Mouse (Mus musculus): ENCODE data around the gene Cdc37. TPM values are rescaled to one million over a fixed set of nuclear protein-coding genes. Genes with fewer than 3 reads are reported as not detected.

Gene Cdc37
- total RNA-seq, 2 experiments from 2014 or later, result 72.1 to 283 TPM

GRCm38 (mm10) chr9:21105760-21106564 lies 43.8 kb downstream of the Cdc37 start:
- ATAC-seq (replicated peaks; ENCODE audit: poor library complexity), result peak; percentile 63

GRCm38 (mm10) chr9:21104814-21105213 lies 45.0 kb downstream of the Cdc37 start:
- ATAC-seq (replicated peaks; ENCODE audit: poor library complexity), result no peak

DNA sequence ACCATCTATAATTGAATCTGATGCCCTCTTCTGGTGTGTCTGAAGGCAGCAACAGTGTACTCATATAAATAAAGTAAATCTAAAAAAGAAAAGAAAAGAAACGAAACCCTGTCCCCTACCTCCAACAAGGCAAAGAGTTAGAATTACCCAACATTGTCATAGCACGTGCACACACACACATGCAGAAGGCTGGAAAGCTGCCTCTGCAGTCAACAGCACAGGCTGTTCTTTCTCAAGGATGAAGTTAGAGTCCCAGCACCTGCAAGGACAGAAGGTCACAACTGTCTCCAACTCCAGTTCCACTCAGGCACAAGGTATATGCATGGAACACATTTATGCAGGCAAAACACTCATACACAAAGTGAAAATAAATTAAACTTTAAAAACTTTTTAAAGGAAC lies 47.7 kb downstream of the Cdc37 start:
- ATAC-seq (replicated peaks; ENCODE audit: poor library complexity), result no peak

DNA sequence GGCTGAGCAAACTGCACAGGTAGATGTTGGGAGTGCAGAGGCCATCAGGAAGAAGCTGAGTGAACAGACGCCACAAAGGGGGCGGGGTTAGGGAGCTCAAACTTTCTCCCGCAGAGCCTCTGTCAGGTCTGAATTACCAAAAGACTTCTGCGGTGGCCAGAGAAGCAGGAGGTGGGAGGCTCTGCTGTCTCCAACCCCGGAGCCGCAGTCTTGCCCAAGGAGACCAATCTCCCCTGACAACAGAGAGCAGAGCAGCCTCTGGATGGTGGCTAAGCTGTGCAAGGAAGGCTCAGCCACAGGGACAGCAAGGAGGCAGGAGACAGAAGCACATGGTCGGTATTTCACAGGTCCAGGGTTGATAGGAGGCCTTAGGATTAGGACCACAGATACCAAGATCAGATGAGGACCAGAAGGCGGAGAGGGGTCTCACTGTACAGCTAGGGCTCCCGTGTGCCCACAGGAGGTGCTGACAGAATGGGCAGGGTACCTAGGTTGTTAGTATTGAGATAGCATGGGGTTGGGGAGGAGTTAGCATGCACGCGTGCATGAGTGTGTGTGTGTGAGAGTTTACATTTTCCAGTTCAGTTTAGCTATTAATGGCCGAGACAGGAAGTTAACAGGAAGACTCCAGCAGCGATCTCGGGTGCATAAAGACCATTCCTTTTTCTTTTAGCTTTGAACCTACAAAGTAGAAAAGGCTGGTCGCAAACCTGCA lies 49.2 kb downstream of the Cdc37 start:
- ATAC-seq (replicated peaks; ENCODE audit: poor library complexity), result peak; percentile 62

DNA sequence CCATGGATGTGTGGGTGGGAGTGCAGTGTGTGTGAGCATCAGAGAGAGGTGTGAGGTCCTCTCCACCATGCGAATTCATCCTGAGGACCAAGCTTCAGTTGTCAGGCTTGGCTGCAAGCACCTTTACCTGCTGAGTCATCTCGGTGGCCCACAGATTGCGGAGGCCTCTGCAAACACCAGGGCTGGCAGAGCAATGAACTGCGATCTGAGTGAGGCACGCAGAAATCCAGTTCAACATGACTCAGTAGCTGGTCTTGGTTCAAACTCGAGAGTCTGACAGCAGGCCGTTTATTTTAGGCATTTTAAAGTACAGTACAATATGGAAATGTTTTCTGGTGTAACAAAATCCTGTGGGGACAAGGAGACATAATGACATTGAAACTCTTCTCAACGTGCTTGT lies 52.0 kb downstream of the Cdc37 start:
- ATAC-seq (replicated peaks; ENCODE audit: poor library complexity), result no peak

DNA sequence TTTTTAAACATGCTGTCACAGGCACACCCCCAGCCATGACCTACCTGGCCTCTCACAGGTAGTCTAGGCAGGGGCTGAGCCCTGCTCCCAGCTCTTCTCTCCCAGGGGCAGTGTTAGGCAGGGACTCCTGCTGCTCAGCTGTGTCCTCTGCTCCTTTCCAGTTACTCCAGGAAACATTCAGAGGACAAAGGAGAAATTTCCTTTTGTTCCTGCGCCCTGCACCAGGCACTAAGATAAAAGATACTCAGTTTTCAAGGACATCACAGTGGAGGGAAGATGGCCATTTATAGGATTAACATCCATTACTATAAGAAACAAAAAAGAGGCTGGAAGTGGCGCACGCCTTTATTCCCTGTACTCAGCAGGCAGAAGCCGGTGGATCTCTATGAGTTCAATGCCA lies 53.8 kb downstream of the Cdc37 start:
- no peak for ATAC-seq (replicated peaks; ENCODE audit: poor library complexity)

DNA sequence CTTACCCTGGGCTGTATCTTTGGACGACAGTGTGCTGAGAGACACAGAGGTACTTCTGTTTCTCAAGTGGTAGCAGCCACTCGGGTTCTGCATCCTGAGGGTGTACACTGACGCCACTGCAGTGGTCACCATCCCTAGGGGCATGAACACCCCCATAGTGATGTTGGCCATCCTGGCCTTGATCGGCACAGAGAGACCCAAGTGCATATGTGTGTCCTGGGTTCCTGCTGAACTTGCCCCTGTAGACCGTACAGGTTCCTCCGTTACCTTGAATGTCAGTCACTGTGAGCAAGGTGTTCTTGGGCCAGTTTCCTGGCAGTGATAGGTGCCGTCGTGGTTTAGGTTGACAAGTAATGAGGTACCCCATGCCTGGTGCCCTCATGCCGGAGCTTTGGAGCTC lies 56.4 kb downstream of the Cdc37 start:
- no peak for ATAC-seq (replicated peaks; ENCODE audit: poor library complexity)

DNA sequence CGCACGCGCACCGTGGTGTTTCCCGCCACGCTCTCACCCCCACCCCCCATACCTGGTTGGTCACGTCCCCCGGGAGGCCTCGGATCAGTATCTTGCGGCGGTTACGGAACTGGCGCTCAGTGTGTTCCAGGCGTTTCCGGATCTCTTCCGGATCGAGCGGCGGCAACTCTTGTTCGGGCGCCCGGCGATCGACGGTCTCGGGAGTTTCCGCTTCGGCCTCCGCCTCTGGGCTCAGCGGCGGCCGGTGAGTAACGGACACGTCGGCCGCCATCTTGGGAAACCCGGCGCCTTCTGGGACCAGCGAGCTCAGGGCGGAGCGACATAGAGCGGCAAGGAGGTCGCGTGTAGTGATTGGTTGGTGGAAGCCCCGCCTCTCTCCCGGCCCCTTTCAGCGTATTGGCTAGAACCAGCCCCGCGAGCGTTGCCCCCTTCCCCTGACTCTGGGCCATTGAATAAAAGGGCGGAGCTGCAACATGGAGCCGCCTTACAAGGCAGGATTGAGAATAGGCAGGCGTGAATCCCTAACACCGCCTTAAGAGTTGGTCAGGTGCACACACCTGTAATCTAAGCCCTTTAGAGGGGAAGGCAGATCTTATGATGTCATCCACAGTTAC lies 58.0 kb downstream of the Cdc37 start, which contains the start of the genes Gm38431 and Raver1:
Gm38431 (minus strand) TSS at position 291 of the 614 bp plus-strand sequence.
Raver1 (minus strand) TSS at position 302 of the 614 bp plus-strand sequence.
- peak; percentile 96 for ATAC-seq (replicated peaks; ENCODE audit: poor library complexity)

DNA sequence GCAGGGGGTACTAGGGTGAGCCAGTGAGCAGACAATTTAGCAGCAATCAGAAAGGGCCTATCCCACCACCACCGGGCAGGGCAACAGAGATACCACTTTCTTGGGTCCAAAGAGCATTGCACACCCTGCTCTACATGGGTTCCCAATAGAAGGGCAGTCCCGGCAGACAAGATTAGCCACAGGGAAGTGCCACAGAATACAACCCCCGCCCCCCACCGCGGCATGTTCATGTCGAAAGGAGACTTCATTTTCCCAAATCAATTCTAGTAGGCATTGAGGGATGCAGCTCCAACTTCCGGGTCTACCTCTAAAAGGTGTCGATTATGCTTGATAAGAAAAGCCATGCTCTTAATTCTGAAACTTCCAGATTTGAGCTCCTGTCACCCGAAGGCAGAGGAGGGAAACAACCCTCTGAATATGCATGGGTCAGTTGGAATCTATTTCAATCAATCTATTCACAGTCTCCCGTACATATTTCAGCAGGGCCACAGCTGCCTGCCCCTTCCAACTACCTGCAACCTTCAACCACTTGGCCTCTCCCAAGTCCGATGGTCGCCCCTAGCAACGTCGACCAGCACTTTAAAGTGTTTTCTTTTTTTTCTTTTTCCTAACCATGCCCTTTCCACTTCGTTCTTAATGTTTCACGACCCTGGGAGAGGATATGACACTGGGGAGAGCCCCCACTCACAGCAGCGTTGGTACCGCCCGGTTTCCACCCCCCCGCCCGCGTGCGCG lies 58.6 kb downstream of the Cdc37 start:
- 0 out of 2 replicates have a peak, but pooled peaks have one; percentile 1 for ATAC-seq (replicated peaks; ENCODE audit: poor library complexity)

DNA sequence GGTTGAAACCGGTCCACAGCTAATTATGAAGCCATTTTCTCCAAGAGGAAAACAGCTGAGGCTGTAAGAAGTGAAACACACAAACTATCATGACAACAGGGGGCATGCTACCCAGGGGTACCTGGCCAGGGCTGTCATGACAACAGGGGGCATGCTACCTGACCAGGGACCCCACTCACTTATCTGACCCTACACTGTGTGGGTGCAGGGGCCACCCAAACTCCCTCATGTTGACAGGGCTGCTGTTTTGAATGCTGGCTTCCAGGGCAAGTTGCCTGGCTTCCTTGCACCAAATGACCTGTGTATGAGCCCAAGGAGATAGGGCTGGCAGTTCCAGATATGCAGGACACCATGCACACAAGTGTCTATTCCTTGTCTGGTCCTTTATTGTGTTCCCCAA lies 59.2 kb downstream of the Cdc37 start:
- ATAC-seq (replicated peaks; ENCODE audit: poor library complexity), result no peak

- peak; percentile 78 for ATAC-seq (replicated peaks; ENCODE audit: poor library complexity)
Measured at GRCm38 (mm10) chr9:21083324-21083723, 66.5 kb downstream of the Cdc37 start.

Other genes starting within 250 kb of the Cdc37 start
- 109 and 114 TPM in 2 replicates for gene Dnmt1, start 190.1 kb downstream of the Cdc37 start, total RNA-seq (2015)
- 222 and 314 TPM in 2 replicates for gene Dnmt1, start 190.1 kb downstream of the Cdc37 start, total RNA-seq (2017)
- 4.7 and 5.2 TPM in 2 replicates for gene S1pr2, start 173.2 kb downstream of the Cdc37 start, total RNA-seq (2015)
- 1.8 and 2.5 TPM in 2 replicates for gene S1pr2, start 173.2 kb downstream of the Cdc37 start, total RNA-seq (2017)
- gene Mrpl4, start 147.2 kb downstream of the Cdc37 start, total RNA-seq (2015), result 42.0 and 48.1 TPM in 2 replicates
- gene Mrpl4, start 147.2 kb downstream of the Cdc37 start, total RNA-seq (2017), result 44.1 and 50.7 TPM in 2 replicates
- 5.3 and 6.9 TPM in 2 replicates for gene Icam1, start 134.0 kb downstream of the Cdc37 start, total RNA-seq (2015)
- gene Icam1, start 134.0 kb downstream of the Cdc37 start, total RNA-seq (2017), result 9.2 and 9.8 TPM in 2 replicates
- 4.5 and 7.8 TPM in 2 replicates for gene Icam4, start 120.6 kb downstream of the Cdc37 start, total RNA-seq (2015)
- gene Icam4, start 120.6 kb downstream of the Cdc37 start, total RNA-seq (2017), result 3.7 and 4.0 TPM in 2 replicates
- gene Icam5, start 117.9 kb downstream of the Cdc37 start, total RNA-seq (2015), result not detected in 2 replicates
- 0.21 and 0.24 TPM in 2 replicates for gene Icam5, start 117.9 kb downstream of the Cdc37 start, total RNA-seq (2017)
- gene Zglp1, start 82.9 kb downstream of the Cdc37 start, total RNA-seq (2015), result 1.6 TPM in 1 of 2 replicates, not detected in the other
- gene Zglp1, start 82.9 kb downstream of the Cdc37 start, total RNA-seq (2017), result 0.96 TPM in 1 of 2 replicates, not detected in the other
- 1.0 and 1.9 TPM in 2 replicates for gene Gm49373, start 76.9 kb downstream of the Cdc37 start, total RNA-seq (2015)
- gene Gm49373, start 76.9 kb downstream of the Cdc37 start, total RNA-seq (2017), result not detected in 2 replicates
- 20.5 and 25.2 TPM in 2 replicates for gene Fdx1l, start 76.4 kb downstream of the Cdc37 start, total RNA-seq (2015)
- gene Fdx1l, start 76.4 kb downstream of the Cdc37 start, total RNA-seq (2017), result 41.5 and 64.8 TPM in 2 replicates
- gene Gm38431, start 58.0 kb downstream of the Cdc37 start, total RNA-seq (2015), result 64.5 and 66.7 TPM in 2 replicates
- 4.0 and 4.5 TPM in 2 replicates for gene Gm38431, start 58.0 kb downstream of the Cdc37 start, total RNA-seq (2017)
- gene Raver1, start 58.0 kb downstream of the Cdc37 start, total RNA-seq (2015), result 48.4 and 60.3 TPM in 2 replicates
- 28.4 and 30.0 TPM in 2 replicates for gene Raver1, start 58.0 kb downstream of the Cdc37 start, total RNA-seq (2017)
- 12.0 and 12.5 TPM in 2 replicates for gene Tyk2, start 18.7 kb downstream of the Cdc37 start, total RNA-seq (2015)
- gene Tyk2, start 18.7 kb downstream of the Cdc37 start, total RNA-seq (2017), result 16.7 and 17.9 TPM in 2 replicates
- 11.8 and 15.2 TPM in 2 replicates for gene Pde4a, start 15.7 kb upstream of the Cdc37 start, total RNA-seq (2015)
- gene Pde4a, start 15.7 kb upstream of the Cdc37 start, total RNA-seq (2017), result 4.0 and 5.0 TPM in 2 replicates
- gene Keap1, start 89.4 kb upstream of the Cdc37 start, total RNA-seq (2015), result 17.2 and 18.3 TPM in 2 replicates
- gene Keap1, start 89.4 kb upstream of the Cdc37 start, total RNA-seq (2017), result 35.3 and 38.4 TPM in 2 replicates
- gene S1pr5, start 98.5 kb upstream of the Cdc37 start, total RNA-seq (2015), result 0.10 TPM in 1 of 2 replicates, not detected in the other
- 0.29 TPM in 1 of 2 replicates, not detected in the other for gene S1pr5, start 98.5 kb upstream of the Cdc37 start, total RNA-seq (2017)
- 3.9 and 5.0 TPM in 2 replicates for gene Atg4d, start 115.3 kb upstream of the Cdc37 start, total RNA-seq (2015)
- 6.1 and 7.0 TPM in 2 replicates for gene Atg4d, start 115.3 kb upstream of the Cdc37 start, total RNA-seq (2017)
- gene Kri1, start 138.0 kb upstream of the Cdc37 start, total RNA-seq (2015), result 33.8 and 38.8 TPM in 2 replicates
- 83.1 and 87.6 TPM in 2 replicates for gene Kri1, start 138.0 kb upstream of the Cdc37 start, total RNA-seq (2017)
- 24.1 and 24.3 TPM in 2 replicates for gene Cdkn2d, start 141.4 kb upstream of the Cdc37 start, total RNA-seq (2015)
- 11.2 and 16.1 TPM in 2 replicates for gene Cdkn2d, start 141.4 kb upstream of the Cdc37 start, total RNA-seq (2017)
- 0.32 and 0.57 TPM in 2 replicates for gene Ap1m2, start 162.4 kb upstream of the Cdc37 start, total RNA-seq (2015)
- gene Ap1m2, start 162.4 kb upstream of the Cdc37 start, total RNA-seq (2017), result 0.44 and 2.8 TPM in 2 replicates
- 80.9 and 85.5 TPM in 2 replicates for gene Slc44a2, start 170.7 kb upstream of the Cdc37 start, total RNA-seq (2015)
- 66.8 and 68.2 TPM in 2 replicates for gene Slc44a2, start 170.7 kb upstream of the Cdc37 start, total RNA-seq (2017)
- 55.7 and 56.9 TPM in 2 replicates for gene Ilf3, start 217.9 kb upstream of the Cdc37 start, total RNA-seq (2015)
- gene Ilf3, start 217.9 kb upstream of the Cdc37 start, total RNA-seq (2017), result 97.5 and 100 TPM in 2 replicates

Measured in megakaryocyte progenitor cell, adult 5-6 weeks (primary cell).